Mouse (Mus musculus): ENCODE results near the gene Spcs2.

DNA sequence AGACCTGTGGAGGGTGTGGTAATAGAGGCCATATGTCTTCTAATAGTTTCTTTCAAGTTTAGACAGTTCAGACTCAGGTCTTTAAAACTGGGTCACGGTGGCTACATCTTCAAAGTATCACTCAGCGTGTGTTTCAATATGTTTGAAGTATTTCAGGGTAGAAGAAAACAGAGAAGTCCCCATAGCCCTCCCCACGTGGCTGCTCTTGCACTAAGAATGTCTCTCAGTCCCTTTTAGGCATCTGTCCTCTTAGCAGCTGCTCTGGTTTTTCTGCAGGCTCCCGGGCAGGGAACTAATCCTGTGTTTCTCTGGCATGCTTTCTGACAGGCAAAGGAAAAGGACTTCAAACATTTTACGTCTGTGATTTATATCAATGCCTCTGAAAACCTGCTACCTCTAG is 12.6 kb upstream of the Spcs2 start:
- no peak for TF ChIP-seq EP300 (IDR thresholded peaks at IDR 0.05; ENCODE audit: low read depth)
- TF ChIP-seq CTCF (IDR thresholded peaks at IDR 0.05; ENCODE audit: low read depth) = no peak
